Comparison of ENCODE assay signal across 22 mouse cellular contexts in the genomic region with DNA sequence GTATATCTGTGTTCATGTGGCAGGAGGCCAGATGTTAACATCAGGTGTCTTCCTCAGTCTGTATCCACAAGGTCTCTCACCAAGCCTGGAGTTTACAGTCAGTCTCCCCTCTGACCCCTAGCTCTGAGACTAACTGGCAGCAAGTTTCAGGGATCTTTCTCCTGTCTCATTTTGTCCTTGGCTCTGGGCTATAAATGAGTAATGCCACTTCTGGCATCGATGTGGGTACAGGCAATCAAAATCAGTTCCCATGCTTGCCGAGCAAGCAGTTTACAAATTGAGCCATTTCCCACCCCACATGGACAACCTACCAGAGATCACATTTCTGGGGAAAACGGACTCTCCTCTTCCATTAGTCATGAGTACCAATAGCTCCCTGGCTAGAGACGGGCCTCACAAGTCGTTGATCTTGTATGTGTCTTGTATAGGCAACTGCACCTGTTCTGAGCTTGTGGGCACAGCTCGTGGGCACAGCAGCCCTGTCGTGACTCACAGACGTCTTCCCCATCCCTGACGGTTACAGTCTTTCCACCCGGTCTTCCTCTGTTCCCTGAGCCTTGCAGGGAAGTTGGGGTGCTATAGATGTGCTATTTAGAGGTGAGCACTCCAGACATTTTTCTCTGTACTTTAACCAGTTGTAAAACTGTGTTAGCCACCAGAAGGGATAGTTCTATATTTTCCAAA. TPM values are rescaled to one million over a fixed set of nuclear protein-coding genes. Genes with fewer than 3 reads are reported as not detected.
A peak's percentile ranks its signal among the peaks of the same experiment; 100 is the strongest.
DNase-seq lines count a peak whose midpoint lies in the region; ATAC-seq and TF ChIP-seq lines count a peak whose summit lies in the region.
"Had no signal": no experiment of that assay in that cellular context is flagged by ENCODE, and none has a peak within 500 bp of the region (broad histone marks: within the 10 kb centered on the region; RNA-seq: fewer than 3 reads in every experiment).

No protein-coding gene starts in this region.

- WGBS in neural tube, embryonic 13.5 days, result 76% methylated on average over 10 of the region's 10 CpGs
- WGBS in hindbrain, embryonic 12.5 days, result 81% methylated on average over 10 of the region's 10 CpGs

- no peak for TF ChIP-seq POLR2A in myocyte (IDR thresholded peaks at IDR 0.05; ENCODE audit: insufficient read length, low read depth)

- DNase-seq in adrenal gland, adult (ENCODE audit: inconsistent age in 2 of 2, low spot score in 1 of 2), result peak; percentile 49 to 80
- no peak for DNase-seq in adrenal gland, adult 18-20 months (ENCODE audit: low spot score in 2 of 2)
- DNase-seq in kidney, adult 9 months, result peak; percentile 73
- no peak for DNase-seq in kidney, adult 11 months
- no peak for DNase-seq in neural tube, embryonic 10.5 days (ENCODE audit: extremely low spot score, low spot score)
- DNase-seq: cerebellum, adult 11 months; cerebellum, postnatal 10 days; embryo, embryonic 11 days; gastrocnemius, postnatal 25 days; heart, adult 2 months; kidney, postnatal 4 days; liver, postnatal 0 days; lung, postnatal 10 days; right cerebral cortex, postnatal 4 days had no signal

- no peaks in the 10 kb centered on the region for H3K9me3 ChIP-seq in neural tube, embryonic 13.5 days
- H3K9me3 ChIP-seq in hindbrain, embryonic 12.5 days (replicated peaks), result no peaks in the 10 kb centered on the region
- H3K9me3 ChIP-seq: midbrain, embryonic 12.5 days had no signal

- H3K36me3 ChIP-seq in neural tube, embryonic 13.5 days, result no peaks in the 10 kb centered on the region
- H3K36me3 ChIP-seq in myocyte (ENCODE audit: control insufficient read depth, insufficient read depth), result no peaks in the 10 kb centered on the region
- no peaks in the 10 kb centered on the region for H3K36me3 ChIP-seq in hindbrain, embryonic 12.5 days
- H3K36me3 ChIP-seq: midbrain, embryonic 12.5 days had no signal

- no peak overlapping the region for H3ac ChIP-seq in myocyte (ENCODE audit: control insufficient read depth, insufficient read length)

- no peak overlapping the region for H3K4me2 ChIP-seq in neural tube, embryonic 13.5 days
- peak overlapping the region; percentile 68 for H3K4me2 ChIP-seq in myocyte (ENCODE audit: low read depth)
- H3K4me2 ChIP-seq in hindbrain, embryonic 12.5 days (replicated peaks), result no peak overlapping the region
- H3K4me2 ChIP-seq: midbrain, embryonic 12.5 days had no signal

- H3K27me3 ChIP-seq in neural tube, embryonic 13.5 days, result no peaks in the 10 kb centered on the region
- no peaks in the 10 kb centered on the region for H3K27me3 ChIP-seq in myocyte (ENCODE audit: control insufficient read depth, insufficient read depth, insufficient read length)
- H3K27me3 ChIP-seq in hindbrain, embryonic 12.5 days, result no peaks in the 10 kb centered on the region
- H3K27me3 ChIP-seq: midbrain, embryonic 12.5 days; Patski had no signal

- no peak overlapping the region for H3K9ac ChIP-seq in neural tube, embryonic 13.5 days
- no peak overlapping the region for H3K9ac ChIP-seq in hindbrain, embryonic 12.5 days
- H3K9ac ChIP-seq: liver, postnatal 0 days; midbrain, embryonic 12.5 days had no signal

- peaks cover 49% of the 10 kb centered on the region for H3K4me1 ChIP-seq in neural tube, embryonic 13.5 days (replicated peaks)
- peaks cover 5% of the 10 kb centered on the region; the same call in 1 of the 2 replicates for H3K4me1 ChIP-seq in hindbrain, embryonic 12.5 days
- H3K4me1 ChIP-seq: midbrain, embryonic 12.5 days had no signal

- peaks cover 15% of the 10 kb centered on the region for H3K79me2 ChIP-seq in myocyte (ENCODE audit: control insufficient read depth, insufficient read depth)

- ATAC-seq in neural tube, embryonic 13.5 days (ENCODE audit: low read depth), result no peak
- no peak for ATAC-seq in hindbrain, embryonic 12.5 days (ENCODE audit: low FRiP score)
- ATAC-seq: CD4-positive, CD25-positive, alpha-beta regulatory T cell, adult 4 months; forebrain, embryonic 14.5 days; liver, postnatal 0 days had no signal

- H3K27ac ChIP-seq in neural tube, embryonic 13.5 days (replicated peaks), result 0 out of 2 replicates have a peak overlapping the region, but pooled peaks have one; percentile 13
- no peak overlapping the region for H3K27ac ChIP-seq in hindbrain, embryonic 12.5 days
- H3K27ac ChIP-seq: heart, adult 2 months; midbrain, embryonic 12.5 days had no signal

- no peak overlapping the region for H3K4me3 ChIP-seq in neural tube, embryonic 13.5 days
- no peak overlapping the region for H3K4me3 ChIP-seq in myocyte
- H3K4me3 ChIP-seq in hindbrain, embryonic 12.5 days, result no peak overlapping the region
- H3K4me3 ChIP-seq: heart, adult 2 months; midbrain, embryonic 12.5 days had no signal

TF ChIP-seq in myocyte, 11 proteins besides CTCF, POLR2A, EP300 and RAD21:
- TF ChIP-seq MYOG (IDR thresholded peaks at IDR 0.05; ENCODE audit: control insufficient read depth in 1 of 3, insufficient read depth in 1 of 3, insufficient read length in 2 of 3, low read depth in 2 of 3) (peak; percentile 34 to 87 (median 72)), CEBPB (IDR thresholded peaks at IDR 0.05; ENCODE audit: insufficient read depth, poor library complexity, severe bottlenecking) (no peak), SRF (IDR thresholded peaks at IDR 0.05; ENCODE audit: control insufficient read depth, insufficient read length, low read depth) (no peak), TCF12 (IDR thresholded peaks at IDR 0.05; ENCODE audit: insufficient read depth, poor library complexity, severe bottlenecking) (peak; percentile 3), POLR2AphosphoS2 (IDR thresholded peaks at IDR 0.05; ENCODE audit: insufficient read length, low read depth) (no peak), MYOD1 (IDR thresholded peaks at IDR 0.05; ENCODE audit: control insufficient read depth in 1 of 3, insufficient read length in 2 of 3, low read depth in 2 of 3) (peak in 2 of 3 experiments; percentile 93 to 97)

RNA-seq across cellular contexts. Expression of gene Fam171a1, which starts 43.8 kb away (rescaled TPM):
- 10 to 100 TPM; 16.8 to 22.7 TPM for total RNA-seq in adrenal gland, adult 18-20 months (2021)
- polyA plus RNA-seq in neural tube, embryonic 13.5 days (2015; fragmentation: Nextera tagmentation; extraction: Ambion mirVana), result 54.2 and 55.4 TPM in 2 replicates
- polyA plus RNA-seq in myocyte (2012; fragmentation: generic; extraction: Trizol), result 13.5 TPM
- polyA plus RNA-seq in hindbrain, embryonic 12.5 days (2016; fragmentation: Nextera tagmentation; extraction: Ambion mirVana), result 56.2 and 57.0 TPM in 2 replicates
- total RNA-seq: neutrophil, adult 5-6 weeks had no signal
- polyA plus RNA-seq: CD4-positive, CD25-positive, alpha-beta regulatory T cell, adult 4 months had no signal

Comparison
In these comparisons a context has a peak if more than half of its experiments do, and no peak if none do; other contexts are left out.
1. DNase-seq: peak in adrenal gland, adult (2 of 2) and kidney, adult 9 months (single experiment); none in adrenal gland, adult 18-20 months (0 of 2), kidney, adult 11 months (single experiment) and neural tube, embryonic 10.5 days (single experiment).